Mouse (Mus musculus): Measurements from ENCODE around the gene Tmem29.
"Not testable (repeated sequence)": the region's sequence is repeated elsewhere in the genome, so short reads cannot be mapped to it uniquely, and the experiment has no call there.

- TF ChIP-seq CTCF (IDR thresholded peaks at IDR 0.05; ENCODE audit: borderline replicate concordance, insufficient read depth, low read length); POLR2A (IDR thresholded peaks at IDR 0.05; ENCODE audit: low read depth, low read length): not testable (repeated sequence)
Measured at GRCm38 (mm10) chrX:150466817-150467216, 7.9 kb upstream of the Tmem29 start.
